Mouse (Mus musculus): ENCODE results near the gene Pnrc2. TPM values are rescaled to one million over a fixed set of nuclear protein-coding genes. Genes with fewer than 3 reads are reported as not detected.

Gene Pnrc2
- polyA plus RNA-seq, 1 experiment from 2014 or later = 191 TPM

DNA sequence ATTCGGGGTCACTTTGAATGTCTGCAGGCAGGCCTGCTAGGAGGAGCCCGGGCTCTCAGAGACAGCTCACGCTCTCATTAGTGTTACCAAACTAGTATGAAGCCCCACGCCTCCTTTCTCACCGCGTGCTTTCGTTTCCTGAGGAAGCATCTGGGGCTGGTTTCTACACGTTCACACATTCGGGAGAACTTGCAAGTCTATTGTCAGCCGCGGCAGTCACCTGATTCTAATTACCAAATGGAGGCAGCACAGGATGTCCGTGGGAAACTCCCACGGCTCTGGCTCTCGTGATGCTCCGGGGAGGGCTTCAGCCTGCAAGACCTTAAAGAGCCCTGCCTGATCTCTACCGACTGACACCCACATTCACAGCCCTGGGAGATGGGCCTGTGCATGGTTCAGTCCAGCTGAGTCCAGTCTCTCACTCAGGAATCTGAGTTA, 3.0 kb upstream of the Pnrc2 start:
- H3K9ac ChIP-seq = peak overlapping the region; percentile 40
- H3K27ac ChIP-seq (ENCODE audit: low read depth) = peak overlapping the region; percentile 83
- TF ChIP-seq CTCF (IDR thresholded peaks at IDR 0.05; ENCODE audit: low read depth) = no peak
- H3K4me1 ChIP-seq (ENCODE audit: insufficient read depth) = peaks cover 7% of the 10 kb centered on the region
- H3K36me3 ChIP-seq (ENCODE audit: insufficient read depth) = peaks cover 14% of the 10 kb centered on the region
- no peaks in the 10 kb centered on the region for H3K27me3 ChIP-seq (ENCODE audit: insufficient read depth, low read length)
- no peaks in the 10 kb centered on the region for H3K9me3 ChIP-seq (ENCODE audit: low read depth, low read length)
- H3K4me2 ChIP-seq = peak overlapping the region; percentile 51
- H3K4me3 ChIP-seq (ENCODE audit: low read depth, low read length) = peak overlapping the region; percentile 17
- DNase-seq (peak; percentile 80), ATAC-seq (ENCODE audit: insufficient read depth) (no peak)
- 2% methylated on average over 16 of the region's 16 CpGs for WGBS

DNA sequence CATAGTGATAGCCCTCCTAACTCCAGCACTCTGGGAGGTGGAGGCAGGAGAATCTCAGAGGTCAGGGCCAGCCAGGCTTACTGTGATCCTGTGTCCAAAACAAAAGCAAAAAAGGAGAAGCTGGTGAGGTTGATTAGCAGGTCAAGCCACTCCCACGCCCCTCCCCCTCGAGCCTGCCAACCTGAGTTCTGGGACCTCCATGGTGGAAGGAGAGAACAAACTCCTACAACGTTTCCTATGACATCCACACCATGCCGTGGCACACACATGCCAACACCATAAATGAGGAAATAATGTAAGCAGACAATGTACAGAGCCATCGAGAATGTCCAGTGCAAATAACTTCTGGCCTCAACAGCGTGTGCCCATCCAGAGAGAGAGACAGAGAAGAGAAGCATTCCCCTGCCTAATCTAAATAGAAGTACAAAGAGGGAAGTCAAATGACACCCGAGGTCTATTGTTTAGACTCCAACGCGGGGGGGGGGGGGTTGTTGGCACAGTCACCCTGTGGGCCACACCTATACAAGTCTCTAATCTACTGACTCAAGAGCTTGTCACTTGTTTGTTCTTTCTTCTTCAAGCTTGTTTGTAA, 2.4 kb upstream of the Pnrc2 start:
- Histone ChIP-seq H3K4me1 (ENCODE audit: insufficient read depth) (peaks cover 7% of the 10 kb centered on the region), H3K27me3 (ENCODE audit: insufficient read depth, low read length) (no peaks in the 10 kb centered on the region), H3K36me3 (ENCODE audit: insufficient read depth) (peaks cover 17% of the 10 kb centered on the region), H3K9me3 (ENCODE audit: low read depth, low read length) (no peaks in the 10 kb centered on the region), H3K9ac (peak overlapping the region; percentile 40), H3K4me2 (peak overlapping the region; percentile 51), H3K4me3 (ENCODE audit: low read depth, low read length) (peak overlapping the region; percentile 17), H3K27ac (ENCODE audit: low read depth) (peak overlapping the region; percentile 83)
- no peak for TF ChIP-seq CTCF (IDR thresholded peaks at IDR 0.05; ENCODE audit: low read depth)
- WGBS = 4% methylated on average over 9 of the region's 9 CpGs
- ATAC-seq (ENCODE audit: insufficient read depth) (no peak), DNase-seq (peak; percentile 53)

DNA sequence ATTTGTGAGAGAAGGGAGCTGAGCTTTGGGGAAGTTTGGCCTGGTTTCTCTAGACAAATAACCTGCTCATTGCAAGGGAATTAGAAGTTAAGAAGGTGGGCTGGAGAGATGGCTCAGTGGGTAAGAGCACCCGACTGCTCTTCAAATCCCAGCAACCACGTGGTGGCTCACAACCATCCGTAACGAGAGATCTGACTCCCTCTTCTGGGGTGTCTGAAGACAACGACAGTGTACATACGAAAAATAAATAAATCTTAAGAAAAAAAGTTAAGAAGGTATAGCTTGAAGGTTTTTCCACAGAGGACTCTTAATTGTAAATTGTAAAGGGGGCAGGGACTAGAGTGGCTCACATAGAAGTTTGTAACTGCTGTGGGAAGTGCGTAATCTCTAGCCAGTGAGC, 1.9 kb upstream of the Pnrc2 start:
- peak overlapping the region; percentile 51 for H3K4me2 ChIP-seq
- no peaks in the 10 kb centered on the region for H3K27me3 ChIP-seq (ENCODE audit: insufficient read depth, low read length)
- H3K4me3 ChIP-seq (ENCODE audit: low read depth, low read length) = no peak overlapping the region
- WGBS = 23% methylated on average over 7 of the region's 7 CpGs
- no peaks in the 10 kb centered on the region for H3K9me3 ChIP-seq (ENCODE audit: low read depth, low read length)
- peaks cover 22% of the 10 kb centered on the region for H3K36me3 ChIP-seq (ENCODE audit: insufficient read depth)
- DNase-seq (peak; percentile 19), ATAC-seq (ENCODE audit: insufficient read depth) (no peak)
- H3K4me1 ChIP-seq (ENCODE audit: insufficient read depth) = peaks cover 8% of the 10 kb centered on the region
- H3K9ac ChIP-seq = no peak overlapping the region
- H3K27ac ChIP-seq (ENCODE audit: low read depth) = peak overlapping the region; percentile 100; the same call in 1 of the 2 replicates
- TF ChIP-seq CTCF (IDR thresholded peaks at IDR 0.05; ENCODE audit: low read depth) = no peak

DNA sequence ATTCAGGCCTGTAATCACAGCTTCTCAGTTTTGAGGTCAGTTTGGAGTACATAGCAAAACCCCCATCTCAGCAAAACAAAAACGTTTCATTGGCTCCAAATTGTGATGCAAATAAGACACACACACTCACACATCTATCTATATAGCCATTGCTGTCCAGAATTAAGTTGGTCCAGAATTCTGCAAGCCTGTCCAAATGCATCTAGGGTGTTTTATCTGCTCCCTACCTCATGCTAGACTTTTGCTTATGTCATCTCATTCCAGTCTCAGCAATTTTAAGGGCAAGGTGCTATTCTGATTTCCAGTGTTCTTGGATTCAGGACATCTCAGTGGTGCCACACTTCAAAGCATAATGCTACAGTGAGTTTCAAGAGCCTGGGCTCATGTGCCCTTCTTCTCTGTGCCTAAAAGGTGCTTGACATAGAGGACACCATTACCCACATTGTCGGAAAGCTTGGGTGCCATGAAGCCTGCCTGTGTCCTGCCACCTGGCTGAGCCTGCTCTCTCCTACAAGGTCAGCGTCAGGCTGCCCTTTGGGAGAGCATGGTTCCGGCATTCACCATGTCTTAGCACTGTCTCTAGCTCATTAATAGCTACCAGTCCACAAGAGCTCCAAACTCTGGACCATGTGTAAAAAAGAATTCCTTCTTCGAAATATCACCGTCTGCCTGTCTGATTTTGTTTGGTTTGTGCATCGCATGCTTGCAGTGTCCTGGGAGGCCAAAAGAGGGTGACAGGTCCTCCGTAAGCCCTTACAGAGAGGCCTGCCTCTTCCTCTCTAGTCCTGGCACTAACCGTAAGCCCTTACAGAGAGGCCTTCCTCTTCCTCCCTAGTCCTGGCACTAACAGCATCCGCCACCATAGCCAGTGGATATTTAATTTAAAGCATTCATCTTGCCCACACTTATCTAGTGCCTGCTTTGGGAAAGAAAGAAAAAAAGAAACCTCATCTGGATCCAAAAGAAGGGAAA, 1.2 kb upstream of the Pnrc2 start:
- no peak overlapping the region; the same call in 1 of the 2 replicates for H3K4me3 ChIP-seq (ENCODE audit: low read depth, low read length)
- peaks cover 26% of the 10 kb centered on the region for H3K36me3 ChIP-seq (ENCODE audit: insufficient read depth)
- ATAC-seq (ENCODE audit: insufficient read depth) (no peak), DNase-seq (no peak)
- no peaks in the 10 kb centered on the region for H3K9me3 ChIP-seq (ENCODE audit: low read depth, low read length)
- H3K27me3 ChIP-seq (ENCODE audit: insufficient read depth, low read length) = no peaks in the 10 kb centered on the region
- H3K9ac ChIP-seq = peak overlapping the region; percentile 97; the same call in 1 of the 2 replicates
- peak overlapping the region; percentile 100 for H3K27ac ChIP-seq (ENCODE audit: low read depth)
- no peak for TF ChIP-seq CTCF (IDR thresholded peaks at IDR 0.05; ENCODE audit: low read depth)
- 76% methylated on average over 10 of the region's 10 CpGs for WGBS
- peak overlapping the region; percentile 80 for H3K4me2 ChIP-seq
- peaks cover 11% of the 10 kb centered on the region for H3K4me1 ChIP-seq (ENCODE audit: insufficient read depth)

DNA sequence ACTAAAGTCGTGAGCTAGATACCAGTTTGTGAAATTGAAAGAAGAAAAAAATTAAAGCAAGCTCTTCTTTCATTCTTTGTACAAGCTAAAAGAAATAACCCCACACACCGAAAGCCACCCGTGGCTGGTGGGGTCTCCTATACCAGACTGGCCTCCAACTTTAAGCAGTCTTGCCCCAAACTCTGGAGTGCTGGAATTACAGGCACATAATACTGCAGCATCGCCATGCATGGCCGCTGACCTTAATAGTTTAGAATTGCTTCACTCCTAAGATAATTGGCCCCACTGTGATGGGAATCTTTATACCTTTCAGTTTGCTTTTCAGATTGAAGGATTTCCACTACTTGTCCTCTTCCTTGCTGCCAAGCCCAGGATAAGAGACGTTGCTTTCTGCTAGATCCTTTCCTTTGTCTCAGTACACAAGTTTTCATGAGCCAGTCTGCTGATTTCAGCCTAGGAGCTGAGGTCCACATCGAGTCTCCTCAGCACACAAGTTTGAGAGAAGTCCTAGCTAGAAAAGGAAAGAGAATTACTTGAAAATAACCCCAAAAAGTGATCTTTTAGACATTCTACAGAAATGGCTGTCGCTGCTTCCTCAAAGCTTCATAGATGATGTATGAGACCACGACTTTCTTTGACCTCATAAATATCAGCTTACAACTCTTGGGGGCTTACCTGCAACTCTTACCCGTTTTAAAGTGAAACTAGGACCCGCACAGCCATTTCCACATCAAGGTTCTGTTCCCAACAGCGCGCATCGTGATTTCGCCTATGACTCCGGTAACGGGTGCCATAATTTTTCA, 860 bp downstream of the Pnrc2 start:
- DNase-seq = peak; percentile 53

DNA sequence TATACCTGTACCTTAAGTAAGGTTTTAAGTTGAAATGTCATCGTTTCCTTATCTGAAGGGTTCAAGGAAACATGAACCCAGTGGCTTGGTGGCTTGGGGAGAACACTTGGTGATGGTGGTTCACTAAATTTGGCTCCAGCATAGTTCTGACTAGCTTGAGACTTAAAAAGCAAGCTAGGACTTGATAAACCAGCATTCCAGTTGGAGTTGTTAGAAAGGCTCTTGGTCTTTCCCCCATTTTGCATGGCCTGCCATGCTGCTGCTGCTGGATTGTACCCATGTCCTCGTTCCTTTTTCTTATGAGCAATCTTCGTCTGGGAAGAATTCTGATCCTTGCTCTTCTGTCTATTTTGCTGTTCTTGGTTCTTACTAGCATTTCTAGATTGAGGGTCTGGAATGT, 1.6 kb downstream of the Pnrc2 start:
- Histone ChIP-seq H3K4me2 (peak overlapping the region; percentile 80), H3K9me3 (ENCODE audit: low read depth, low read length) (no peaks in the 10 kb centered on the region), H3K27ac (ENCODE audit: low read depth) (peak overlapping the region; percentile 4; the same call in 1 of the 2 replicates), H3K36me3 (ENCODE audit: insufficient read depth) (peaks cover 40% of the 10 kb centered on the region), H3K27me3 (ENCODE audit: insufficient read depth, low read length) (no peaks in the 10 kb centered on the region), H3K4me1 (ENCODE audit: insufficient read depth) (peaks cover 11% of the 10 kb centered on the region), H3K9ac (peak overlapping the region; percentile 97), H3K4me3 (ENCODE audit: low read depth, low read length) (peak overlapping the region; percentile 67)
- WGBS = 22% methylated on average over 3 of the region's 3 CpGs
- no peak for ATAC-seq (ENCODE audit: insufficient read depth)
- DNase-seq = peak; percentile 29
- no peak for TF ChIP-seq CTCF (IDR thresholded peaks at IDR 0.05; ENCODE audit: low read depth)

More for the DNA sequence above, 860 bp downstream of the Pnrc2 start:
- WGBS = 6% methylated on average over 17 of the region's 17 CpGs
- Histone ChIP-seq H3K4me1 (ENCODE audit: insufficient read depth) (peaks cover 11% of the 10 kb centered on the region), H3K27me3 (ENCODE audit: insufficient read depth, low read length) (no peaks in the 10 kb centered on the region), H3K4me3 (ENCODE audit: low read depth, low read length) (peak overlapping the region; percentile 67), H3K9ac (peak overlapping the region; percentile 97), H3K36me3 (ENCODE audit: insufficient read depth) (peaks cover 39% of the 10 kb centered on the region), H3K27ac (ENCODE audit: low read depth) (peak overlapping the region; percentile 100), H3K4me2 (peak overlapping the region; percentile 80), H3K9me3 (ENCODE audit: low read depth, low read length) (no peaks in the 10 kb centered on the region)
- TF ChIP-seq CTCF (IDR thresholded peaks at IDR 0.05; ENCODE audit: low read depth) = no peak
- no peak for ATAC-seq (ENCODE audit: insufficient read depth)

Measured in lung, embryonic 14.5 days (tissue).